Mouse (Mus musculus): Measurements from ENCODE around the gene Ckb. TPM values are rescaled to one million over a fixed set of nuclear protein-coding genes. Genes with fewer than 3 reads are reported as not detected.
"Not testable (repeated sequence)": the region's sequence is repeated elsewhere in the genome, so short reads cannot be mapped to it uniquely, and the experiment has no call there.

Ckb gene
- polyA plus RNA-seq, 1 experiment from 2014 or later = 2,773 TPM

DNA sequence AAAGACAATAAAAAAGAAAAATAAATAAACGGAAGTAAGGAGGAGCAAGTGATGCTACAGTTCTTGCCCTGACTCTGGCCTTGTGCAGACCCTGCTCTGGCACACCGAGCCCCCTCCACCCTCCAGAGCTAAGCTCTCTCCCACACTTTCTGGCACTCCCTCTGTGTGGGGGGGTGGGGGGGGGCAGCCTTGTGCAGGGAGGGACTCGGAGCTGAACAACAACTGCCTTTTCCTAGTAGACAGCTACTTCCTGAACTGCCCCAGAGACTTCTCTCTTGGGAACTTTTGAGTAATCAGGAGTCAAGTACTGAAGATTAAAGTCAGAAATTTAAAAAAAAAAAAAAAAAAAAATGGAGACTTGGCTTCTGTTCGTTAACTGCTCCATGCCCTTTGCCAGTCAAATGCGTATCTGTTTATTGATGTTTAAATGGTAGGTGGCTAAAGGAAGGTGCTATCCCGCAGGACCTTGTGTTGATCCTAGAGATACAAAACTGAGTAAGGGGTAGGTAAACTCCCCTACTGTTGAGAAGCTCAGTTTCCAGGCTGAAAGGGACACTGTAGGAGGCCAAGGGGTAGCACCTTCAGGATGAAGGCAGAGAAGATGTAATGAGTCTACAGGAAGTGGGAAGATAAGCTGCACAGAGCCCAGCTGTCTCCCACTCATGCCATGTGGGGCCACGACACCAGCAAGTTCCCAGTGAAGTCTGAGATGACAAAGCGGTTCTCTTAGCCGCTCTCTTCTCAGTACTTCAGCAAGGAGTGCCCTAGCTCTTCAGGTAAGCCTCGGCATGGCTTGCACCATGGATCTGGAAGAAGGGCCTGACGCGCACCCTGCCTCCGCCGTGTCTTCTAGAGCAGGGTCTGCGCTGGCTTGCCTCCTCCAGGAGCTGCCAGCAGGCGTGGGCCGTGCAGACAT is 8.7 kb downstream of the Ckb start:
- Histone ChIP-seq H3K4me3 (no peak overlapping the region), H3K4me1 (replicated peaks) (peaks cover 31% of the 10 kb centered on the region), H3K36me3 (peaks cover 84% of the 10 kb centered on the region), H3K9me3 (no peaks in the 10 kb centered on the region), H3K27me3 (ENCODE audit: insufficient read depth, poor library complexity, severe bottlenecking) (no peaks in the 10 kb centered on the region), H3K27ac (peak overlapping the region; percentile 75)
- DNase-seq (ENCODE audit: low spot score) = no peak
- WGBS = 77% methylated on average over 17 of the region's 17 CpGs

DNA sequence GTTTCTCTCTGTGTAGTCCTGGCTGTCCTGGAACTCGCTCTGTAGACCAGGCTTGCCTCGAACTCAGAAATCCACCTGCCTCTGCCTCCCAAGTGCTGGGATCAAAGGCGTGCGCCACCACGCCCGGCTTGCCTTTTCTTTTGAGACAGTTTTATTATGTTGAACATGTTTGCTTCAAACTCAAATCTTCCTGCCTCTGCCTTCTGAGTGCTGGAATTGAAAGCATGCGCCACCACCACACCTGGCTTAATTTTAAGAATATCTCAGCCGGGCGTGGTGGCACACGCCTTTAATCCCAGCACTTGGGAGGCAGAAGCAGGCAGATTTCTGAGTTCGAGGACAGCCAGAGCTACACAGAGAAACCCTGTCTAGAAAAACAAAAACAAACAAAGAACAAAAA is 10.6 kb downstream of the Ckb start:
- Histone ChIP-seq H3K4me1 (replicated peaks) (peaks cover 24% of the 10 kb centered on the region), H3K36me3 (peaks cover 87% of the 10 kb centered on the region)
- H3K9me3 ChIP-seq; DNase-seq (ENCODE audit: low spot score); H3K4me3 ChIP-seq; H3K27ac ChIP-seq; H3K27me3 ChIP-seq (ENCODE audit: insufficient read depth, poor library complexity, severe bottlenecking): not testable (repeated sequence)
- 97% methylated on average over 11 of the region's 11 CpGs for WGBS

- Histone ChIP-seq H3K4me3 (no peak overlapping the region), H3K9me3 (no peaks in the 10 kb centered on the region), H3K27ac (peak overlapping the region; percentile 68; the same call in 1 of the 2 replicates), H3K27me3 (ENCODE audit: insufficient read depth, poor library complexity, severe bottlenecking) (no peaks in the 10 kb centered on the region), H3K36me3 (peaks cover 92% of the 10 kb centered on the region), H3K4me1 (replicated peaks) (peaks cover 24% of the 10 kb centered on the region)
- WGBS = 94% methylated on average over 1 of the region's 1 CpGs
- DNase-seq (ENCODE audit: low spot score) = no peak
Observed at GRCm38 (mm10) chr12:111660628-111661027, 11.5 kb downstream of the Ckb start.

- Histone ChIP-seq H3K36me3 (peaks cover 94% of the 10 kb centered on the region), H3K9me3 (no peaks in the 10 kb centered on the region), H3K27me3 (ENCODE audit: insufficient read depth, poor library complexity, severe bottlenecking) (no peaks in the 10 kb centered on the region), H3K4me3 (no peak overlapping the region), H3K27ac (no peak overlapping the region), H3K4me1 (replicated peaks) (peaks cover 21% of the 10 kb centered on the region)
- WGBS = 96% methylated on average over 4 of the region's 4 CpGs
- DNase-seq (ENCODE audit: low spot score) = no peak
Observed at GRCm38 (mm10) chr12:111659331-111659730, 12.8 kb downstream of the Ckb start.

- H3K36me3 ChIP-seq = peaks cover 96% of the 10 kb centered on the region
- WGBS = 94% methylated on average over 11 of the region's 11 CpGs
- H3K4me3 ChIP-seq = no peak overlapping the region
- no peaks in the 10 kb centered on the region for H3K27me3 ChIP-seq (ENCODE audit: insufficient read depth, poor library complexity, severe bottlenecking)
- DNase-seq (ENCODE audit: low spot score) = no peak
- H3K9me3 ChIP-seq = no peaks in the 10 kb centered on the region
- no peak overlapping the region for H3K27ac ChIP-seq
- H3K4me1 ChIP-seq (replicated peaks) = peaks cover 13% of the 10 kb centered on the region; the same call in 1 of the 2 replicates
Observed at GRCm38 (mm10) chr12:111655695-111656094, 16.4 kb downstream of the Ckb start.

DNA sequence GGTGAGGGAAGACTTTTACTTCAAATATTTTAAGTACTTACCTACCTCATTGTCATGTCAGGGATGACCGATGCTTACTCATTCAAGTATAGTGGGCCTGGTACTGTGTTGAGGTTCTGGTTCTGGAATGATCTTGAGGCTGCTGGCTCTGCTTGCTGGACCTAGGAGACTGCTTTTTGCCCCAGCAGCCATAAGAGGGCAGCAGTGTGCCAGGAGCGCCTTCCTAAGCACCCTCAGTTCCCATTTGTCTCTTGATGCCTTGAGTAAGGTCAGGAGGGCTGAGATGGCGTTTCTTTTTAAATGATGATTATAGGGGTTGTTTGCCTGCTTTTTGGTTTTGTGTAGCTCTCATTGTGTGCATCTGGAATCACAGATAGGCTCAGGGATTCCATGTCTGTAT is 18.7 kb downstream of the Ckb start:
- DNase-seq (ENCODE audit: low spot score) = peak; percentile 68
- Histone ChIP-seq H3K27ac (0 out of 2 replicates have a peak overlapping the region, but pooled peaks have one; percentile 23), H3K4me3 (no peak overlapping the region), H3K36me3 (peaks cover 96% of the 10 kb centered on the region), H3K9me3 (no peaks in the 10 kb centered on the region), H3K27me3 (ENCODE audit: insufficient read depth, poor library complexity, severe bottlenecking) (no peaks in the 10 kb centered on the region), H3K4me1 (replicated peaks) (0 out of 2 replicates have a peak, but pooled peaks cover 4% of the 10 kb centered on the region)
- WGBS = 48% methylated on average over 3 of the region's 3 CpGs

DNA sequence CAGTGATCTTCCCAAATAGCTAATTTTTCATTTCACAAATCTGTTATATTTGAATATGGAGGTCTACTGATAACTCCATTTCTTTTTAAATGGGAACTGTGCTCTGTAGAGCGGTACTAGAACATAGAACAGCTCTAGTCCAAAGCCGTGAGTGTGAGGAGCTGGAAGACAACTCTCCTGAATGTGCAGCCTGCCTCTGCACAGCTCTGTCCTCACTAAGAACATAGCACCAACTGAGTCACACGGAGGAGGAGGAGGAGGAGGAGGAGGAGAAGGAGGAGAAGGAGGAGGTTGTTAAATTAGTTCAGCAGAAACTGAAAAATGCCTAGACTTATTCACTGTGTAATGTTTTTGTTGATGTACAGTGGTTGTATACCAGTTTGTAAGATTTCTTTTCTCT is 19.2 kb downstream of the Ckb start:
- 84% methylated on average over 3 of the region's 3 CpGs for WGBS
- Histone ChIP-seq H3K4me1 (replicated peaks) (0 out of 2 replicates have a peak, but pooled peaks cover 4% of the 10 kb centered on the region), H3K27ac (no peak overlapping the region), H3K9me3 (no peaks in the 10 kb centered on the region), H3K27me3 (ENCODE audit: insufficient read depth, poor library complexity, severe bottlenecking) (no peaks in the 10 kb centered on the region), H3K4me3 (no peak overlapping the region), H3K36me3 (peaks cover 98% of the 10 kb centered on the region)
- DNase-seq (ENCODE audit: low spot score) = no peak

DNA sequence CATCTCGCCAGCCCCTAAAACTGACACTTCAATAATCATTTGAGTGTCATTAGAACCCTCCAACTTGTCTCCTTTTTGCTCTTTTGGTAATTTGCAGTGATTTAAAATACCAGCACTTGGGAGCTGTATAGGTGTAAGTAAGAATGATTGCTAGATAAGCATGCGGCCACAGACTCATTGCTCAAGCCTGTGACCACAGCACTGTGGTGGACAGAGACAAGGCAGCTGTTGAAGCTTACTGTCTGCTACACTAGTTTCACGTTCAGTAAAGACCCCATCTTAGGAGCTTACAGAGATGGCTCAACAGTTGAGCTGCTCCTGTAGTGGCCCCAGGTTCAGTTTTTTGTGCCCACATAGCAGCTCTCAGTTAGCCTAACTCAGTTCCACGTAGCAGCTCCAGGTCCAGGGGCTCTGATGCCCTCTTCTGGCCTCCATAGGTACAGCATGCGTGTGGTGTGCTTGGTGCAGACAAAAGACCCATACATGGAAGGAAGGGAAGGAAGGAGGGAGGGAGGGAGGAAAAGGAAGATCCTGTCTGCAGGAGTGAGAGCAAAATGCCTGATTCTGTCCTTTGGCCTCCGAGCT is 24.0 kb downstream of the Ckb start:
- Histone ChIP-seq H3K27me3 (ENCODE audit: insufficient read depth, poor library complexity, severe bottlenecking) (no peaks in the 10 kb centered on the region), H3K4me3 (no peak overlapping the region), H3K36me3 (peaks cover 98% of the 10 kb centered on the region), H3K27ac (peak overlapping the region; percentile 69), H3K4me1 (replicated peaks) (no peaks in the 10 kb centered on the region), H3K9me3 (no peaks in the 10 kb centered on the region)
- WGBS = 56% methylated on average over 6 of the region's 6 CpGs
- peak; percentile 76 for DNase-seq (ENCODE audit: low spot score)

Other genes with a start within 250 kb of the Ckb start
- 3.0 and 3.2 TPM in 2 replicates for gene Tnfaip2, start 229.9 kb downstream of the Ckb start, polyA plus RNA-seq (2016; fragmentation: Nextera tagmentation; extraction: Ambion mirVana)
- 11.6 and 14.1 TPM in 2 replicates for gene Gm266, start 186.5 kb downstream of the Ckb start, polyA plus RNA-seq (2016; fragmentation: Nextera tagmentation; extraction: Ambion mirVana)
- 570 and 710 TPM in 2 replicates for gene Eif5, start 134.3 kb downstream of the Ckb start, polyA plus RNA-seq (2016; fragmentation: Nextera tagmentation; extraction: Ambion mirVana)
- 49.3 and 52.7 TPM in 2 replicates for gene Mark3, start 97.8 kb downstream of the Ckb start, polyA plus RNA-seq (2016; fragmentation: Nextera tagmentation; extraction: Ambion mirVana)
- 15.1 and 16.2 TPM in 2 replicates for gene Trmt61a, start 5.8 kb upstream of the Ckb start, polyA plus RNA-seq (2016; fragmentation: Nextera tagmentation; extraction: Ambion mirVana)
- gene Bag5, start 40.9 kb upstream of the Ckb start, polyA plus RNA-seq (2016; fragmentation: Nextera tagmentation; extraction: Ambion mirVana) = 53.5 and 53.6 TPM in 2 replicates
- gene Apopt1, start 40.9 kb upstream of the Ckb start, polyA plus RNA-seq (2016; fragmentation: Nextera tagmentation; extraction: Ambion mirVana) = 55.3 and 59.2 TPM in 2 replicates
- gene Klc1, start 86.5 kb upstream of the Ckb start, polyA plus RNA-seq (2016; fragmentation: Nextera tagmentation; extraction: Ambion mirVana) = 192 and 303 TPM in 2 replicates
- 13.2 and 15.1 TPM in 2 replicates for gene Xrcc3, start 141.5 kb upstream of the Ckb start, polyA plus RNA-seq (2016; fragmentation: Nextera tagmentation; extraction: Ambion mirVana)
- 71.5 and 75.4 TPM in 2 replicates for gene Zfyve21, start 141.8 kb upstream of the Ckb start, polyA plus RNA-seq (2016; fragmentation: Nextera tagmentation; extraction: Ambion mirVana)
- 4.5 and 6.2 TPM in 2 replicates for gene Ppp1r13b, start 235.8 kb upstream of the Ckb start, polyA plus RNA-seq (2016; fragmentation: Nextera tagmentation; extraction: Ambion mirVana)